Mouse (Mus musculus) thymus, postnatal 4 days (tissue): Measurements from ENCODE around the gene Fgfr2.

Experiments used
- DNase-seq: peaks from one replicate; pipeline ENCODE4 v3.0.0; 2021

The Fgfr2 gene

GRCm38 (mm10) chr7:132193606-132194005, 929.5 kb downstream of the Fgfr2 start:
- DNase-seq, result no peak

- DNase-seq, result no peak
Measured at GRCm38 (mm10) chr7:132187456-132187855, 935.7 kb downstream of the Fgfr2 start.

GRCm38 (mm10) chr7:132183892-132184404, 939.2 kb downstream of the Fgfr2 start:
- DNase-seq, result no peak

- no peak for DNase-seq
Measured at GRCm38 (mm10) chr7:132181586-132182198, 941.5 kb downstream of the Fgfr2 start.

GRCm38 (mm10) chr7:132181042-132181441, 942.1 kb downstream of the Fgfr2 start:
- no peak for DNase-seq

GRCm38 (mm10) chr7:132179049-132179448, 944.1 kb downstream of the Fgfr2 start:
- DNase-seq, result no peak

GRCm38 (mm10) chr7:132174787-132175186, 948.4 kb downstream of the Fgfr2 start:
- no peak for DNase-seq

- DNase-seq, result no peak
Measured at GRCm38 (mm10) chr7:132174296-132174695, 948.9 kb downstream of the Fgfr2 start.

DNA sequence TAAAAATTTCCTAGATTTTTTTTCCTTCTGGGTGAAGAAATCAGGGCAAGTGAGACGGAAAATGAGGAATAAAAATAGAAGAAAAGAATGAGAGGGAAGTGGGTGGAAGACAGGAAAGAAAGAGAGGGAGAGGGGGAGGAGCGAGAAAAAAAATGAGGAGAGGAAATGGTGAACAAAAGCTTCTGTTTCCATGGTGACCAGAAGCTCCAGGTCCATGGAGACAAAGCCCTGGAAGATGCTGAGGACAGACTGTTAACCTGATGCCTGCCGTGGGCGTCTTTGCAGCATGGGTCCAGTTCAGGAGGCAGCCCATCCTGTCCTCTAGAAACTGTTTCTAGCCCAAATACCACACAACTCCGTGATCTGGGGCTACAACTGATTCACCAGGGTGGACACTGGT, 950.9 kb downstream of the Fgfr2 start:
- no peak for DNase-seq

GRCm38 (mm10) chr7:132171716-132172115, 951.4 kb downstream of the Fgfr2 start:
- DNase-seq, result no peak

GRCm38 (mm10) chr7:132169419-132170169, 953.6 kb downstream of the Fgfr2 start:
- no peak for DNase-seq

- DNase-seq, result no peak
Measured at GRCm38 (mm10) chr7:132167239-132167638, 955.9 kb downstream of the Fgfr2 start.

- DNase-seq, result no peak
Measured at GRCm38 (mm10) chr7:132162254-132162653, 960.9 kb downstream of the Fgfr2 start.

- no peak for DNase-seq
Measured at GRCm38 (mm10) chr7:132158321-132159025, 964.7 kb downstream of the Fgfr2 start.

- no peak for DNase-seq
Measured at GRCm38 (mm10) chr7:132154368-132154961, 968.7 kb downstream of the Fgfr2 start, which contains the start of gene Cpxm2. Gene Cpxm2 (minus strand): TSS chr7:132154739.

GRCm38 (mm10) chr7:132153725-132154147, 969.4 kb downstream of the Fgfr2 start:
- DNase-seq, result no peak

- DNase-seq, result no peak
Measured at GRCm38 (mm10) chr7:132145227-132145800, 977.8 kb downstream of the Fgfr2 start.

- DNase-seq, result no peak
Measured at GRCm38 (mm10) chr7:132128687-132129086, 994.5 kb downstream of the Fgfr2 start.

- no peak for DNase-seq
Measured at GRCm38 (mm10) chr7:132124948-132125347, 998.2 kb downstream of the Fgfr2 start.

GRCm38 (mm10) chr7:132123211-132123610, 999.9 kb downstream of the Fgfr2 start:
- DNase-seq, result no peak

GRCm38 (mm10) chr7:132119817-132120216, 1003.3 kb downstream of the Fgfr2 start:
- no peak for DNase-seq

DNA sequence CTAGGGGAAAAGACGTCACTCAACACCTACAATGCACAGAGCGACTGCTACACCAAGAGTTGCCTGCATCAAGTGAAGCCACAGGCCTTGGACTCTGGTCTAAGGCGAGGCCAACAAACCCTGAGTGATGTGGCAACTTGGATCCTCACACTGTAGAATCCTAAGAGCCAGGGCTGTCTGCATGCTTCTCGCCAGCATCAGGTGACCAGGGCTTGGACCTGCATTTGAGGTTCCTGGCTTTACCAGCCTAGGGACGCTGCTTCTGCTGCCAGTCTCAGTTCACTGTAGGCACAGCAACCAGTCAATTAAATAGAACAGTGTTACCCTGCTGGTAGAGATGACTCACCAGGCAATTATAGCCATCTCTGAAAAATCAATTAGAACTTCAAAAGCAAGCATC, 1011.4 kb downstream of the Fgfr2 start:
- no peak for DNase-seq

GRCm38 (mm10) chr7:132110308-132110707, 1012.8 kb downstream of the Fgfr2 start:
- no peak for DNase-seq
